Mouse (Mus musculus) lung, postnatal 4 days (tissue): ENCODE measurements around the gene Per2.

Experiments
- DNase-seq, 2 experiments: peaks; one replicate each; pipeline ENCODE4 v3.0.0; 2021

Gene Per2

DNA sequence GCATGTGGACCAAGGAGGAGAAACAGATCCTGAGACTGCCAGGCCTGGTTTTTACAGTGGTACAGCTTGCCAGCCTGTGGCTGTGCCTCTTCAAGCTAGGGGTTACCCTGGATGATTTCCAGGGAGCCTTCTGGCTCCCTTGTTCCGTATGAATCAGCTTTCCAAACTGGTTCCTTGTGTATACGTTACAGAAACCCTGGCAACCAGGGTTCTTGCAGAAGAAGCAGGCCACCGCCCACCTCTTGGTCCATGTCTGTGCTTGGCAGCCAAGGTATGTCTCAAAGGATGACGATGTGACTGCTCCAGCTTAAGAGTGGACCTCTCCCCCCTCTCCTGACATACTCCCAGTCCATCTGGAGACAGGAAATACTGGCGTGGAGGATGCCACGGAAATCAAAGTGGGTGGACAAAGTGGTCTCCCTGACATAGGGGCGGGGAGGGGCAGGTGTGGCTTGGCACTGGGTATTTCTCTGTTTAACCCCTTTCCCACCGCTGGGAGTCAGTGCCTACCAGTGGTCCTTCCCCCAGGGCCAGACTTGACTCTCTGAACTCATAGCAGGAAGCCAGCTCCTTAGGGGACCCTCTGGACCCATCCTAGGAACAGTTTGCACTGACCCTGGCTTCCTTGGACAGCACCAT lies 782 bp downstream of the Per2 start:
- peak; percentile 82 to 90 for DNase-seq

DNA sequence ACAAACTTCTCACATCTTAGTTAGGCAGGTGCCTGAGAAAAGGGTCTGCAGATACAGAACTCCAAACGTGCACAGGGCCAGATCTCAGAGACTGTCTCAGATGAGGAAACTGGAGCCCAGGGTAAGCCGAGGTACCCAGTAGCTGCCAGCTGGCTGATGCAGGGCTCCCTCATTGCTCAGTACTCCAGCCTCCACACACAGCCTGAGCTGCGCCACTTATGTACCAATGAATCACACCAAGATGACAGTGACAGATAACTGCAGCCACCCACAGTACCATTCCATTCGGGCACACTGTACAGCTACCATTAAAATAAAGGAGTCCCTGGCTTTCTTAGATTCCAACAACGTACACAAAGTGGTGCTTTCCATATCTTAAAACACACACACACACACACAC lies 1.4 kb downstream of the Per2 start:
- DNase-seq = peak in 1 of 2 experiments; percentile 35

DNA sequence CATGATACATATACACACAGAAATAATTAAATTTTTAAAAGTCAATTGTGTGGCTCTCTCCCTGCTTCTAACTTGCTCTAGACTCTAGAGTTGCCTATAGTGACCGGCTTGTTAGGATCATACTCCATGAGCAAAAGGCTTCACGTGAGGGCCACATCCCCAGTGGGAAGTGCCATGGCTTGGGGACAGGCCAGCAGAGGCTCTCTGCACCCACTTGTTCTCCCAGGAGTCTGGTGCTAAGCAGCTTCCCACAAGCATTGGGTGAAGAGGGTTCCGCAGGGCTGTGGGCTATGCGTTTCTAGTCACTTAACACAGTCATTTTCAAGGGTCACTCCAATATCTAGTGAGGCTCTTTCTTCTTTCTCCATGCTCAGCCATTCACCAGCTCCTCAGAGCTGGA lies 2.0 kb downstream of the Per2 start:
- peak; percentile 44 to 67 for DNase-seq

DNA sequence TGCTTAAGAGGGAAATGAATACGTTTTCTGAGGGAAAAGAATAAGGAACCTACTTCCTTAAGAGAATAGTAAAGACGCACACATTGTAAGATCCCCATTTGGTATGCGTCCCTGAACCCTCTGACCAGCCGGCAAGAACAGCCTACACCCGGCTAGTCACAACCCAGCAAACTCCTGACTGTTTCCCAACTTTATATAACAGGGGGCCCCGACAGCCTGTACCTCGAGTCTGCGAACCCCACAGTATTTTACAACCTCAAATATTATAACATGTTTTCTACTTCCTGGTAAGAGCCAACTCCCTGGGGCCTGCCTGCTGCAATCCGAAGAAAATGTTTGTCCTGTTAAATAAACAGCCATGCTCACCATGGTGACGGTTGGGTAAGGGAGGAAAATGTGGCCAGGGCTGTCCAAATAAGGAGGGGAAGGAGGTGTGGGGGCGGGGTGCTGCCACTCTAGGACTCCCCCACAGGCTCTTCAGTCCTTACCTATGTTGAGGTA lies 2.8 kb downstream of the Per2 start:
- peak; percentile 87 to 88 for DNase-seq

DNA sequence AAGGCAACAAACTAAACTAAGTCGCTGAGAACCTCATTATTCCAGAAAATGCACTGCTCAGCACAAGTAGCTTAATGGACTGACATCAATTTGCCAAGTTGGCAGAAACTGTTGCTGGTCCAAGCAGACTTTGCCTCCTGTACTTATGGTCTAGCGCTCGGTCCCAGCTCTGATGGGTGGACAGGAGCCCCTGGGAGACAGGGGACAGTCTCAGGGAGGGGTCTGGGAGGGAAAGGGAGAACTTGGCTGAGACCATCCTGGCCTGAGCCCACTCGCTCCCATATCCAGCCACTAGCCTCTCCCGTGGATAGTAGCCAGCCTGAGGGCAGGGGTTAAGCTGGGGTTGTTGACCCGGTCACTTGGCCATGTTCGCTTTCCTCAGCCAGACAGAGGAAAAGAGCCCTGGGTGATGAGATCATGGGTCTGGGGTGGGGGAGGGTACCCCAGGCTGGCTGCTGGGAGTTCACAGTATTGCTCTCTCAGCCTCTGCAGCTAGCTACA lies 3.4 kb downstream of the Per2 start:
- DNase-seq = peak; percentile 79 to 82

DNA sequence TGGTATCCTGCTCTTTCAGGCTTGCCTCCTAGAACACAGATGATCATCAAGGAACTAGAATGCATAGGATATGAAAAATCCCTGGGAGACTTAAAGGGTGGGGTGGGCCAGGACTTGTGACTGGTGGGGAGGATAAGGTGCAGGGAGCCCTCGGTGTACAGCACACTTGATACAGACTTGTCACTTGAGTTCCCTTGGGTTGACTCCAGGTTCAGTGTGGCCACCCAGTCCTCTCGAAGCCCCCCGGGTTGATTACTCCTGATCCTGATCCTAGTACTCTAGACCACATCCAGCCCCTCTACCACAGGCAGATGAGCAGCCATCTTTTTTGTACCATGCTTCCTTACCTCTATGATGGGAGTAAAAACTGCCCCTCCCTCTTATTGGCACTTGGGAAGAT lies 4.2 kb downstream of the Per2 start:
- no peak for DNase-seq

DNA sequence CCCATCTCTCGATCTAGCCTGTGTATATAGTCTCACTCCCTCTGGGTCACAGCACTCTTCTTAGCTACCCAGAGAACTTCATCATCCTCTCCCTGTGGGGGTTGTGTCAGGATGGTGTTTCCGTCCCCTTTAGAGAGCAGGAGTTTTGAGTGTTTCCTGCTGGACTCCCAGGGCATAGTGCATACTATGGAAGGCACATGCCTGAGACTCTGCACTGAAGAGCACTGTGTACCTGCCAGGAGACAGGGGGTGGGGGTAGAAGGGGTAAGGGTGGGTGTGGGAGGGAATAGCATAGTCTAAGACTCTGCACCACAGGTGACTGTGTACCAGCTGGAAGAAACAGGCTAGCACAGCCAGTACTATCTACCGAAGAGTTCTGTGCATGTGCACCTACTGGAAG lies 4.8 kb downstream of the Per2 start:
- no peak for DNase-seq

DNA sequence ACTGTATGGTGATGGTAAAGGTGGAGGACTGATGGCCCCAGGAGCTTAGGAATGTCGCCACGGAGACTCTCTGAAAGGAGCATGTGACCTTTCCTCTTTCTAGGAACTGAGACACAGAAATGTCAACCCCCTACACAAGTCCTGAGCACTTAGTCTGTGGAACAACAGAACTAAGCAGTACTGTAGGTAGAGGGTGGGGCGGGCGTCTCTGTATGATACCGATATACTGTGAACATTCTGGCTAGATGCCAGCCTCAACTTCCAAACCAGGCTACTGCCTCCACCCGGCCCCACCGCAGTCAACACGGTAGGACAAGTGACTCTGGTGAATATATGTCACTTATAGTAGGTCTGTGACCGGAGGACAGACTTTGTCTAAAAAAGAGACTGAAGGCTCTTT lies 5.2 kb downstream of the Per2 start:
- no peak for DNase-seq

DNA sequence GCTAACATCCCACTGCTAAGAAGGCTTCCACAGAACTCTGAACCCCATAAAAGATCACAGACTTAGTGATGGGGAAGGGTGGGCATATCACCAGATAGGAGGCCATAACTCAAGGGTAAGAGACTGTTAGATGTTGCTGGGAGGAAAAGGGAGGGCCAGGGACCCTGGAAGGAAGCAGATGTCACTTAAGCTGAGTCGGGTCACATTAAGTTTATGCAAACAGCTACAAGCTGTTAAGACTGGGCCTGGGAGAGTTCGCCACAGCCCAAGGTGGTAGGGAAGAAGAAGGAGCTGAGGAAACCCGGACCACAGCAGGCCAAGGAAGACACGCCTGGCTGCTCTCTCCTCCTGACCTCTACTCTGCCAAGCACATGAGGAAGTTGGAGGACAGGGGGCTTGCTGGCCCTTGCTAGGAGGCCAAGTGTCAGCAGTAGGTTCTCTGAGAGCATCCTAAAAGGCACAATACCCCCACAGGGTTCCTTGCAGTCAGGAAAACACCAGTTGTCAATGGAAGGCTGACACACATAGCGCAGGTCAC lies 7.5 kb downstream of the Per2 start:
- peak in 1 of 2 experiments; percentile 20 for DNase-seq

DNA sequence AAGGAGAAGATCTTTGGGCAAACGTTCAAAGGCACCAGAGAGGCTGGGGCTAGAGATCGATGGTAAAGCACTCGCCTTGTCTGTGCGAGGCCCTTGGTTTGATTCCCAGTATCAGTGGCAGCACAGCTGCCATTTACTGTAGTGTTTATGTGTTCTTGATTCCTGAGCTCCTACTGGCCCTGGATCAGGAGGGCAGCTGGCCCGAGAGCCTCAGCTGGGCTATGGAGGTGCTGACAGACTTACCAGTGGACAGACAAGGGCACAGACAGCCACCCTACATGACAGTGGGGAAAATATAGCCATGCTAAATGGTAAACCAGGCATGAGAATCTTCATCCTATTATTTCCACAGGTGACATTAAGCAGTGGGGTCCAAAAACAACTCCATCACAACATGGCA lies 8.3 kb downstream of the Per2 start:
- peak in 1 of 2 experiments; percentile 27 for DNase-seq

DNA sequence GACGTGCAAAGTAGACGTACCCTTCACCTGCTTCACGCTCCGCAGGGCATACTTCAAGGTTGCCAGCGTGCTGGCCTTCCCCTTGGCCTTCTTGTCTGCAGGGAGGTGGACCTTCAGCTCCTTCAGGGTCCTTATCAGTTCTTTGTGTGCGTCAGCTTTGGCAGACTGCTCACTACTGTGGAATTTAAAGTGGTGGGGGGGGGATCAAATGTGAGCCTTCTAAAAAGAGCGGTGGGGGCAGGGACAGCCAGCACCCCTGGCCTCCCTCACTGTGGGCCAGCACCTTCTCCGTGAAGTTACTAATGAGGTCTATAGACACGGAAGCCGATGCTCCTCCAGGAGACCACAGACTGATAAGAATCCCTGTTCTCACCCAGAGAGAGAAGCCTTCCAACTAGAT lies 10.4 kb downstream of the Per2 start:
- DNase-seq = peak; percentile 64 to 79

DNA sequence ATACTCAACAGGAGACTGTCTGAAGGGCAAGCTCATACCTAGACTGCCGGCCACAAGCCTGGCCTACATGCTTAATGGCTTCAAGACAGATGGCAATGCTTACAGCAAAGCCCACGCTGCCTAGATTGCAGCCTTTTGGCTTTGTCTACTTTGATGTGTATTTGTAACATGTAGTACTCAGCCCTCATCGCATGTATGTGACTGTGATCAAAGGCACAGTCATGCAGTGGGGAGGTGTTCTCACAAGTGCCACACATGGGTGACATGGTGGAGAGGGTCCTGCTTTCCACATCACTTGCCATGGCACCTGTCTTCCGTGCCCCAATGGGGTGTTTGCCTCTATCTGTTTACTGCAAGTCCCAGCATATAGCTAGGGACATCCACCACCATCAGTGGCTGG lies 12.6 kb downstream of the Per2 start:
- DNase-seq = no peak

DNA sequence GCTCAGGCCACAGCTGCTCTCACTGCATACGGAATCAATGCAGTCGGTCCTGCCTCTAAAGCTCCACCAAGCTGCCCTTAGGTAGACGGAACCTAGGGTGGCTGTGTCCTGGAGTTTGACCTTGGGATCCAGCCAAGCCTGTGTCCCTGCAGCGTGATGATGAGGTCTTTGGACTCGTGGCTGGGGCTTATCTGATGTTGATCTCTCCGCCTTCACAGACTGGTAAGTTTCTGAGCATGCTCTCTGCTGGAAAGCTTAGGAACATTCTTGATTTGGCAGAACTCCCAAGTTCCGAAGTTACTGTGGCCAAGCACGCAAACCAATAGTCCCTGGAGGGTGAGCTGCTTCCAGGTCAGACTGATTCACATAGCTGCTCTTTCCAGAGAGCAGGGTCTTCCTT lies 13.1 kb downstream of the Per2 start:
- peak; percentile 64 to 75 for DNase-seq

DNA sequence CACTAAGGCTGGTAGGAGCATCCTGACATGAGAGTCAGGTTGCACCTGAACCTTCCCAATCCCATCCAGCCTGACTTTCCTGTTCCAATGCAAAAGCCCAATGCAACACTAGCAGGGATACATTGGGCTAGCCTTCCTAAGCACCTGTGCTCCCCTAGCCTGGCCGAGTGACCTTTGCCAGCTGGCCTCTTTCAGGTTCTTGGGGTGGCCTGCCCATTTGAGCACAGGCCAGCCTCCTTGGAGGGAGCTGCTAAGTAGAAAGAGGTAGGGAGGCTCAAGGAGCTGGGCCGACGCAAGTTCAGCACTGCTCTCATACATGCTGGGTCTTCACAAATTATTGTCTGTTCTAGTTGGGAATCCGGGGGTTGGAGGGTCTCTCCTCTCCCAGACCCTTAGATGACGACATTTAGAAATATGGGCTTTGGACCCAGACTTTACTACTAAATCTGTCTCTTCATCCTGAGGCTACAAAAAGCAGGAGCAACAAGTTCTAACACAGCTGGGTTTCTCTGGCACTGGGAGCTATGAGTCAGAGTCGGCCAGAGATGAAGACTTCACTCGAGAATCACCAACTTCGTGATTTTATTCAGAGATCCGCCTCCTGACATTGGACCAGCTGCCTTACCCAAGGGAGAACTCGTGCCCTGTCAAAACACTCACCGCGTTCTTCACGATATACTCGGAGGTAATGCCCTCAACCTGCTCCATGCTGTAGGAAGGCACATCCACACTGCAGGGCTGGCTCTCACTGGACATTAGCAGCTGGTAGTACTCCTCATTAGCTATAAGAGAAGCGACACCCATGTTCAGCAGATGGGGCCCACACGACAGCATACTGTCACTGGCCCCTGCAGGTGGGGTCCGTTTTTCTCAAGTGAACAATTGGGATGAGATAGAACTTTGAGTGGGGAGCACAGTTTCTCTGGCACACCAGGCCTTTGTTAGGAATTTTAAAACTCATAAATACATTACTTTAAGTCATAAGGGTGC lies 14.0 kb downstream of the Per2 start:
- DNase-seq = peak in 1 of 2 experiments; percentile 12

DNA sequence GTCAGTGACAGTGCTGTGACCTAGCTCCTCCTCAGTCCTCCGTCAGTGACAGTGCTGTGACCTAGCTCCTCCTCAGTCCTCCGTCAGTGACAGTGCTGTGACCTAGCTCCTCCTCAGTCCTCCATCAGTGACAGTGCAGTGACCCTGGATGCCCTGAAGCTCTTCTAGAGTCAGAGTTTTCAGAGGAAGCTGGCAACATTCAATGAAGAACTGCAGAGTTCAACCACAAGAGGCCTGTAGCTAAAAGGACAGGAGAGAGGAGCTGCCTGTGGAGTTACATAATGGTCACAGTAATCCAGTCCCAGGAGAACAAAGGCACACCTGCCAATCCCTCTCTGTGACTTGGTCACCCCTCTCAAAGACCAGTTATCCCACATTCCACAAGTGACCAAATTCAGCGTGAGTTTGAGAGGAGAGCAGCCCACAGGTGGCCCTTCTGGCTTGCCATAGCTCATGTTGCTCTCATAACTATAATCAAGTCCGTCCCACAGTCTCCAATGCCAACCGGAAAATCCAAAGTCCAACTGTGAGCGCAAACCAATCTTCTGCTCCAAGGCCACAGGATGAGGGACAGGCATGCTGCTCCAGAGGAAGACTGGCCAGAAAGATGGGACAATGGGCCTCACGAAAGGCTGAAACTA lies 16.7 kb downstream of the Per2 start:
- peak; percentile 54 to 68 for DNase-seq

DNA sequence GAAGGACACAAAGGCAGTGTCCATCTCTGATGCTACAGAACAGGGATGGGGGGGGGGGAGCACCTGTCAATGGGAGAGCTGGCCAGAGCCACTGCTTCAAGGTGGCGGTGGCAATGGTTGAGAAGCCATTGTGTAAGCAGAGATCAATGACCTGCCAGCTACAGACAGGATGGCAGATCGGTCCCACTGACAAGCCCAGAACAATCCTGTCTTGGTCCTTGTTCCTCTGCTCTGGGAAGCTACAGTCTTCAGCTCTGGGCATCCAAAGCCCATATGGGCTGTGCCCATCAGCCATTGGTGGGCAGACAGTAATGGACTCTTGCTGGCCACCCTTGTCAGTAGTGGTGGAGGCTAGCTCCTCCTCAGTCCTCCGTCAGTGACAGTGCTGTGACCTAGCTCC lies 17.3 kb downstream of the Per2 start:
- DNase-seq = no peak

DNA sequence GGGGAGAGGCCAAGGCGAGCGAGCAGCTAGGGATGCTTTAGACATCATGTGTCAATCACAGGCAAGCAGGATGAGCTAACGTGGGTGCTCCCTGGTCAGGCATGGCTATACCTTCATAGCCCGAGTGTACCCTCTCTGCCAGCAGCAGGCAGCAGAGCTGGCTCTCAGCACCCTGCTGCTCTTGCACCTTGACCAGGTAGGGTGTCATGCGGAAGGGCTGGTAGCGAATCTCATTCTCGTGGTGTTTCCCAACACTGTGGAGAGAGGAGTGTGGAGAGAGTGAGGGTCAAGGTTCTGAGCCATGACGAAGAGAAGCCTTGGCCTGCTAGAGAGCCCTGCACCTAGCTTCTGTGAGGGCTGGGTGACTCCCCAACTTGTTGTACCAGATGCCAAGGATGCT lies 19.3 kb downstream of the Per2 start:
- DNase-seq = no peak

DNA sequence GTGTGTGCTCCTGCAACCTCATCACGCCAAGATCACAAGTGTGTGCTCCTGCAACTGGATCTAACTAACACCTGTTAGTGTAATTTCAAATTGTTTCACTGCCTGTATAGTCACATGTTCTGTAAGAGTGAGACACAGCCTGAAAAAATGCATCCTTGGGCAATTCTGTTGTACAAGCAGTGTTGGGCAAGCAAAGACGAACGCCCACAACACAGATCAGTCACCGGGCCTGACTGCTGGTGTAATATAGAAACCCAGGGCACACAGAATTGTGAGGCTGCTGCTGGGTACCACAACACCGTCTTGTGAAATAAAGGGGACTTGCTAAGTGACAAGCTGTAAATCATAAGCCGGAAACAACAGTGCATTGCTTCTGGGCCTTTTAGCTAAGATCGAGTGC lies 21.6 kb downstream of the Per2 start:
- peak; percentile 59 to 66 for DNase-seq

DNA sequence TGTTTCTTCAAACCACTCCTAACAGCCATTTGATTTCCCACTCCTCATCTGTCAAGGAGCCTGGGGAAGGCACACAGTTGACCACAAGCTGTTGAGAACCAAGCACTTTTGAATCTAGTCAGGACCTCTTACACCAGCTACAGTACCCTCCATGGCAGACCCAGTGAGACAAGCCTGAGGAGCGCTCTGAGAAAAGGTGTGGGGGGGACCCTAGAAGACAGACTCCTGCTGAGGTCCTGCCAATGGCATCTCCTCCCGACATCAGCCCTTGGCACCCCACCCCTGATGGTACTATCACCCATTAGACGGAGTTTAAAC lies 22.1 kb downstream of the Per2 start:
- no peak for DNase-seq

DNA sequence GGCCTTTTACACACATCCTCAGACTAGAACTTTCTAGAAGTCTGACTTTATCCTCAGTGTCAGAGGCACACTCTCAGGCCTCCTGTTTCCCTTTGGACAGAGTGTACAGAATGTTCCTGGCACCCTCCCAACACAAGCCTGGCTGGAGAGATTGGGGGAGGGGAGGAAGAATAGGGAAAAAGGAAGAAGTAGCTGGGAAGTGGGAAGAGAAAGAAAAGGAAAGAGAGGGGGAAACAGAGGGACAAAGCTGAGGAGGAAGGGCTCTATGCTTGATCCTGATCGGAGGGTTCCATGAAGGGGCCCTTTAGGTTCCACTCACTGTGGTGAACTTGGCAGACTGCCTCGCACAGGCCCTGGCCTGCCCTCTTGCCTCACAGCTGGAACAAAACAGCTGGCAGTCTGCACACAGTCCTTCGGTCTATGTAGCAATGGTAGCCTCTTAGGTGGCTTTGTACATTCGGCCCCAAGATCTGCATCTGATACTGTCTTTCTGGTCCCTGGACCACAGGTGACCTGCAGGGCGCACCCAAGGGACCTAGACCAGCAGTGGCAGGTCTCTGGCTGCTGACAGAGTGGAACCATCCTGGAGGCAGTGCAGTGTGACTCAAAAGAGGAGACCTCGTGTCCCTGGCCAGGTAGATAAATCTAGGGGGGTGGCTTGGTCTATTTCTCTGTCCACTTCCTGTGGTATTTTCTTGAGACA lies 22.6 kb downstream of the Per2 start:
- DNase-seq = peak; percentile 85 to 90

DNA sequence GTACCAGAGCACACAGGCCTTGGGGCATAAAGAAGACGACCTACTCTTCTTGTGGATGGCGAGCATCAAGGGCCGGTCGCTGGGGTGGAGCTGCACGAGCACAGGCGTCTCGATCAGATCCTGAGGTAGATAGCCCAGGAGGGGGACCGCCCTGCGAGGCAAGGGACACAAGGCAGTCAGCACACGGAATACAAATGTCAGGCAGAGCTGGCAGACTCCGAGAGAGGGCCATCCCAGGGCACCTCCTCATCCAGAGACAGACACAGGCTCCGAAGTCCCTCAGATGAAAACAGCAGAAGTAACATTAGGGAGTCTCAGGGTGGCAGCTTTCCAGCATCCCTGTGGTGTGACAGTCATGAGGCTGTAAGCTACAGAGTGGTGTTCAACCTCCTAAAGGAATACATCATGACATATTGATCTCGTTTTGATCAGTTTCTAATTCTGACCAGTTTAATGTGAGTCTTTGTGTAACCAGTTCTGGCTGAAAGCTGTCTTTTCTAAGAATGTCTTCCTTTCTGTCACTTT lies 23.5 kb downstream of the Per2 start:
- DNase-seq = peak in 1 of 2 experiments; percentile 27

DNA sequence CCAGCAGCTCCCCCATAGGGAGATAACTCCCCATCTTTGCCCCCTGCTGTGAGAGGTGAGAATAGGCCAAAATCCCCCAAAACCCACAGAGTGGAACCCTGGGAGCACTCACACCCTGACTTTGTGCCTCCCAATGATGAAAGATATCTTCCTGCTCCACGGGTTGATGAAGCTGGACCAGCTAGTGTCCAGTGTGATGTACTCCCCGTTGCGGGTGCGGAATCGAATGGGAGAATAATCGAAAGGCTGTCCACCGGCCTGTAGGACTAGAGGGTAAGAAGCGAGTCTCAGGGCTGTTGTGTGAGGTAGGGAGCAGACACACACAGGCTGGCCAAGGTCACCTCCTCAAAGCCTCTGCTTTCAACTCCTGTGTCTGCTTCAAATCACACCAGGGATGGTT lies 24.2 kb downstream of the Per2 start:
- no peak for DNase-seq
